Mouse (Mus musculus): ENCODE measurements around the gene Tor4a.

Tor4a gene

GRCm38 (mm10) chr2:25224766-25225752 is 28.4 kb upstream of the Tor4a start:
- DNase-seq, result peak; percentile 97

- no peak for DNase-seq
Observed at GRCm38 (mm10) chr2:25224492-25224765, 27.7 kb upstream of the Tor4a start, which contains the start of gene Tubb4b. Gene Tubb4b, minus strand, starts transcription at chr2:25224702.

GRCm38 (mm10) chr2:25223681-25224491 is 27.2 kb upstream of the Tor4a start:
- peak; percentile 82 for DNase-seq

- DNase-seq, result no peak
Observed at GRCm38 (mm10) chr2:25221331-25221772, 24.7 kb upstream of the Tor4a start.

- DNase-seq, result no peak
Observed at GRCm38 (mm10) chr2:25218445-25218844, 21.8 kb upstream of the Tor4a start, which contains the start of gene Fam166a. Gene Fam166a, plus strand, starts transcription at chr2:25218745.

- DNase-seq, result no peak
Observed at GRCm38 (mm10) chr2:25217666-25218065, 21.0 kb upstream of the Tor4a start.

- no peak for DNase-seq
Observed at GRCm38 (mm10) chr2:25214444-25214843, 17.8 kb upstream of the Tor4a start, which contains the start of gene Stpg3. Gene Stpg3, minus strand, starts transcription at chr2:25214637.

GRCm38 (mm10) chr2:25213266-25213865 is 16.7 kb upstream of the Tor4a start:
- no peak for DNase-seq

- peak; percentile 90 for DNase-seq
Observed at GRCm38 (mm10) chr2:25211121-25211670, 14.5 kb upstream of the Tor4a start, which contains the start of gene Nelfb. Gene Nelfb, minus strand, starts transcription at chr2:25211489.

GRCm38 (mm10) chr2:25210686-25211085 is 14.0 kb upstream of the Tor4a start:
- no peak for DNase-seq

- no peak for DNase-seq
Observed at GRCm38 (mm10) chr2:25207593-25207992, 10.9 kb upstream of the Tor4a start.

- DNase-seq, result no peak
Observed at GRCm38 (mm10) chr2:25203631-25204214, 7.0 kb upstream of the Tor4a start.

- no peak for DNase-seq
Observed at GRCm38 (mm10) chr2:25200631-25201030, 3.9 kb upstream of the Tor4a start.

- DNase-seq, result no peak
Observed at GRCm38 (mm10) chr2:25197946-25198345, 1.3 kb upstream of the Tor4a start.

- no peak for DNase-seq
Observed at GRCm38 (mm10) chr2:25197191-25197590, 505 bp upstream of the Tor4a start.

GRCm38 (mm10) chr2:25195211-25196156 is 1.2 kb downstream of the Tor4a start:
- DNase-seq, result peak; percentile 74

GRCm38 (mm10) chr2:25194486-25195171 is 2.1 kb downstream of the Tor4a start:
- DNase-seq, result peak; percentile 47

- no peak for DNase-seq
Observed at GRCm38 (mm10) chr2:25194006-25194405, 2.7 kb downstream of the Tor4a start.

GRCm38 (mm10) chr2:25193330-25193770 is 3.3 kb downstream of the Tor4a start:
- peak; percentile 86 for DNase-seq

- DNase-seq, result no peak
Observed at GRCm38 (mm10) chr2:25187841-25188240, 8.8 kb downstream of the Tor4a start.

Data from thymus, postnatal 25 days (tissue).